Mouse (Mus musculus): Measurements from ENCODE around the gene Iqcj.

DNA sequence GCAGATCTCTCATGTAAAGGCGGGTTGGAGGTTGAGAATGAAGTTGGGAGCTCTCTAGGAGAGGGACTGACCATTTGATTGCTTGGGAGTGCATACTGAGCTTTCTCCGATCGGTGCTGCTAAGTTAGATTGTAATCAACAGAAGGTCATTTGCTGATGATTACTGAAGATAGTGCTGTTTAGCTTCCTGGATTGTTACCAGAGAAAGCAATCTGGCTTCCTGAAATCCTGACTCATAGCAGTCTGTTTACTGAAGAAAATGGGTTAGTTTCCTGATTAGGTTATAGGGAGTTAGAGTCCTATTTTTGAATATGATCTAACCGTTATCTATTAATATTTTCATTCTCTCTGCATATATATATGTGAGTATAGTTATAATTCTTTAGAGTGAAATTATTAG lies 209.3 kb downstream of the Iqcj start:
- TF ChIP-seq CTCF (IDR thresholded peaks at IDR 0.05; ENCODE audit: control insufficient read depth, insufficient read depth, insufficient read length) (no peak), USF1 (IDR thresholded peaks at IDR 0.05; ENCODE audit: low read depth) (no peak), MYOG (IDR thresholded peaks at IDR 0.05; ENCODE audit: control insufficient read depth, extremely low read depth, insufficient read length) (no peak), MAX (IDR thresholded peaks at IDR 0.05) (no peak), FOSL1 (IDR thresholded peaks at IDR 0.05; ENCODE audit: insufficient read depth, low read length, poor library complexity, severe bottlenecking) (no peak), MYOD1 (IDR thresholded peaks at IDR 0.05; ENCODE audit: control insufficient read depth, insufficient read length, low read depth) (no peak)

Data from C2C12 (cell line).